In genomic region chr15:81749742-81750141, GRCm38 (mm10) we compare ENCODE assay signal across 11 mouse cellular contexts. TPM values are rescaled to one million over a fixed set of nuclear protein-coding genes. Genes with fewer than 3 reads are reported as not detected.
DNase-seq lines count a peak whose midpoint lies in the region; ATAC-seq and TF ChIP-seq lines count a peak whose summit lies in the region.
"Had no signal": no experiment of that assay in that cellular context is flagged by ENCODE, and none has a peak within 500 bp of the region (broad histone marks: within the 10 kb centered on the region; RNA-seq: fewer than 3 reads in every experiment).

No protein-coding gene starts in this region.

- no peaks in the 10 kb centered on the region for H3K27me3 ChIP-seq in heart, embryonic 13.5 days (replicated peaks)
- H3K27me3 ChIP-seq: limb, embryonic 15.5 days had no signal

- peak overlapping the region; percentile 44 for H3K4me2 ChIP-seq in heart, embryonic 13.5 days
- H3K4me2 ChIP-seq: limb, embryonic 15.5 days had no signal

- H3K27ac ChIP-seq in heart, embryonic 13.5 days (replicated peaks), result peak overlapping the region; percentile 79
- H3K27ac ChIP-seq: limb, embryonic 15.5 days had no signal

- intact Hi-C loops in left cerebral cortex, postnatal 14 days (cut with DNase I), result loop anchor here (5.0 kb wide), 1 partner anchor 53 kb away; the partner anchor contains the start of gene Tef

- no peak for TF ChIP-seq CTCF in brain, embryonic 14.5 days (IDR thresholded peaks at IDR 0.05; ENCODE audit: borderline replicate concordance, extremely low read depth, insufficient read depth, insufficient read length)

- peak; percentile 32 for DNase-seq in gastrocnemius, adult 18-20 months (ENCODE audit: low spot score)
- DNase-seq in gastrocnemius, postnatal 4 days (ENCODE audit: low spot score in 2 of 2), result no peak
- peak; percentile 26 for DNase-seq in brain, embryonic 14.5 days (ENCODE audit: low read depth)
- peak; percentile 87 for DNase-seq in kidney, postnatal 14 days
- DNase-seq in adipocyte (ENCODE audit: low spot score), result no peak
- no peak for DNase-seq in left cerebral cortex, postnatal 14 days (ENCODE audit: low spot score in 2 of 2)
- DNase-seq: spleen, adult 18-20 months had no signal

- TF ChIP-seq POLR2A in brain, embryonic 14.5 days (IDR thresholded peaks at IDR 0.05; ENCODE audit: borderline replicate concordance, extremely low read depth, insufficient read depth, insufficient read length, poor library complexity, severe bottlenecking), result no peak

- 28% methylated on average over 14 of the region's 14 CpGs for WGBS in heart, embryonic 13.5 days

- H3K4me3 ChIP-seq in heart, embryonic 13.5 days, result peak overlapping the region; percentile 8; the same call in 1 of the 2 replicates
- H3K4me3 ChIP-seq: limb, embryonic 15.5 days had no signal

- peaks cover 31% of the 10 kb centered on the region for H3K4me1 ChIP-seq in heart, embryonic 13.5 days

- H3K9me3 ChIP-seq in heart, embryonic 13.5 days, result no peaks in the 10 kb centered on the region
- H3K9me3 ChIP-seq: limb, embryonic 15.5 days had no signal

- no peak for ATAC-seq in heart, embryonic 13.5 days (ENCODE audit: extremely low read depth, insufficient number of reproducible peaks, low FRiP score, low TSS enrichment)
- ATAC-seq in monocyte, adult 5-6 weeks (replicated peaks; ENCODE audit: insufficient number of reproducible peaks, low FRiP score, low TSS enrichment, poor library complexity, severe bottlenecking), result no peak
- ATAC-seq: CD4-positive, CD25-positive, alpha-beta regulatory T cell, adult 4 months had no signal

- H3K36me3 ChIP-seq in heart, embryonic 13.5 days, result peaks cover 21% of the 10 kb centered on the region

- H3K9ac ChIP-seq in heart, embryonic 13.5 days, result peak overlapping the region; percentile 50
- H3K9ac ChIP-seq: limb, embryonic 15.5 days had no signal

RNA-seq across cellular contexts. Expression of gene Rangap1, which starts 4.4 kb away (rescaled TPM):
- 10 to 100 TPM; 20.0 to 21.4 TPM for total RNA-seq in gastrocnemius, adult 18-20 months (2021)
- total RNA-seq in gastrocnemius, postnatal 4 days (2021), result 10 to 100 TPM; 37.9 to 38.5 TPM
- polyA plus RNA-seq in brain, embryonic 14.5 days (2012; rRNA removed), result 98.8 and 131 TPM in 2 replicates
- polyA plus RNA-seq in heart, embryonic 13.5 days (2015; fragmentation: Nextera tagmentation; extraction: Ambion mirVana), result 90.4 and 92.7 TPM in 2 replicates
- 100 to 1,000 TPM; 199 to 206 TPM for total RNA-seq in left cerebral cortex, postnatal 14 days (2021)
- 37.6 to 62.3 TPM (median 38.3 TPM) in 3 replicates for total RNA-seq in monocyte, adult 5-6 weeks (2017)

RNA-seq across cellular contexts. Expression of gene Zc3h7b, which starts 4.9 kb away (rescaled TPM):
- 10 to 100 TPM; 32.7 to 34.2 TPM for total RNA-seq in gastrocnemius, adult 18-20 months (2021)
- 10 to 100 TPM; 54.8 to 54.9 TPM for total RNA-seq in gastrocnemius, postnatal 4 days (2021)
- 80.6 and 102 TPM in 2 replicates for polyA plus RNA-seq in brain, embryonic 14.5 days (2012; rRNA removed)
- polyA plus RNA-seq in heart, embryonic 13.5 days (2015; fragmentation: Nextera tagmentation; extraction: Ambion mirVana), result 19.5 and 21.4 TPM in 2 replicates
- total RNA-seq in left cerebral cortex, postnatal 14 days (2021), result 100 to 1,000 TPM; 188 to 197 TPM
- 6.6 to 14.2 TPM (median 7.1 TPM) in 3 replicates for total RNA-seq in monocyte, adult 5-6 weeks (2017)

RNA-seq across cellular contexts. Expression of gene Tef, which starts 52.5 kb away (rescaled TPM):
- total RNA-seq in gastrocnemius, adult 18-20 months (2021), result 100 to 1,000 TPM; 124 to 160 TPM
- 100 to 1,000 TPM; 112 to 117 TPM for total RNA-seq in gastrocnemius, postnatal 4 days (2021)
- 35.5 and 38.0 TPM in 2 replicates for polyA plus RNA-seq in brain, embryonic 14.5 days (2012; rRNA removed)
- 22.0 and 22.2 TPM in 2 replicates for polyA plus RNA-seq in heart, embryonic 13.5 days (2015; fragmentation: Nextera tagmentation; extraction: Ambion mirVana)
- total RNA-seq in left cerebral cortex, postnatal 14 days (2021), result 100 to 1,000 TPM; 188 to 210 TPM
- 44.4 to 60.3 TPM (median 52.9 TPM) in 3 replicates for total RNA-seq in monocyte, adult 5-6 weeks (2017)

RNA-seq across cellular contexts. Expression of gene Chadl, which starts 52.7 kb away (rescaled TPM):
- 1 to 10 TPM; 1.2 to 1.4 TPM for total RNA-seq in gastrocnemius, adult 18-20 months (2021)
- 1 to 10 TPM; 3.7 to 5.2 TPM for total RNA-seq in gastrocnemius, postnatal 4 days (2021)
- polyA plus RNA-seq in brain, embryonic 14.5 days (2012; rRNA removed), result 14.8 and 14.9 TPM in 2 replicates
- polyA plus RNA-seq in heart, embryonic 13.5 days (2015; fragmentation: Nextera tagmentation; extraction: Ambion mirVana), result 0.83 and 1.4 TPM in 2 replicates
- total RNA-seq in left cerebral cortex, postnatal 14 days (2021), result 10 to 100 TPM; 18.8 to 23.8 TPM
- 0.29 TPM in 1 of 3 replicates, not detected in the others for total RNA-seq in monocyte, adult 5-6 weeks (2017)

Comparison
In these comparisons a context has a peak if more than half of its experiments do, and no peak if none do; other contexts are left out.
1. DNase-seq: peak in gastrocnemius, adult 18-20 months (single experiment), brain, embryonic 14.5 days (single experiment) and kidney, postnatal 14 days (single experiment); none in gastrocnemius, postnatal 4 days (0 of 2), adipocyte (single experiment) and left cerebral cortex, postnatal 14 days (0 of 2).